Comparison of ENCODE assay signal across 15 mouse cellular contexts in the genomic region with DNA sequence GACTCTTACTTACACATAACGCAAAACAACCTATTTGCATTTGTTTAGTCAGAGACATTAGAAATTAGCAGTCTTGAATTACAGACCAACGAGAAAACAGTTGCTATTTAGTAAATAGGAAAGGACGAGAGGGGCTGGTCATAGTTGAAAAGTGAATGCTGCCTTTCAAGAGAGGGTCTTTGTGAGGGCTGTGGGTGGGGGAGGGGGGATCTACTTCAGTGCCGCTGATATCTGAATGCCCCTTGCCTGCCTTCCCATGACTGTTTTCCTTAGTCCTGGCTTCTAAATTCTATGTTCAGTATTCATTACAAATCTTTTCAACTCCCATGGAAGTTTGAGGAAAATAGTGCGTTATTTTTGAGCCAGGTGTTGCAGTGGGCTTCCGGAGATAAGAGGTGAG. TPM values are rescaled to one million over a fixed set of nuclear protein-coding genes. Genes with fewer than 3 reads are reported as not detected.
DNase-seq lines count a peak whose midpoint lies in the region; ATAC-seq lines count a peak whose summit lies in the region.
"Had no signal": no experiment of that assay in that cellular context is flagged by ENCODE, and none has a peak within 500 bp of the region (broad histone marks: within the 10 kb centered on the region; RNA-seq: fewer than 3 reads in every experiment).

No protein-coding gene starts in this region.

- DNase-seq in heart, postnatal 4 days: no peak
- DNase-seq in forebrain, embryonic 11.5 days (ENCODE audit: low spot score): peak; percentile 52
- DNase-seq in hindbrain, embryonic 11.5 days (ENCODE audit: low spot score): peak; percentile 41
- DNase-seq in layer of hippocampus, postnatal 36 days: no peak
- no peak for DNase-seq in retina, embryonic 14.5 days (ENCODE audit: low spot score)
- DNase-seq in cerebellum, adult 8-10 months: no peak
- DNase-seq: adrenal gland, adult 8-10 months; liver; lung, postnatal 14 days had no signal

- 40% methylated on average over 6 of the region's 6 CpGs for WGBS in heart, embryonic 13.5 days
- WGBS in forebrain, embryonic 11.5 days: 28% methylated on average over 6 of the region's 6 CpGs
- 42% methylated on average over 6 of the region's 6 CpGs for WGBS in hindbrain, embryonic 11.5 days
- WGBS in midbrain, embryonic 15.5 days: 32% methylated on average over 6 of the region's 6 CpGs

- H3K4me3 ChIP-seq in heart, embryonic 13.5 days: peak overlapping the region; percentile 8; the same call in 1 of the 2 replicates
- H3K4me3 ChIP-seq in forebrain, embryonic 11.5 days (ENCODE audit: low read depth, low read length): no peak overlapping the region
- no peak overlapping the region for H3K4me3 ChIP-seq in hindbrain, embryonic 11.5 days (ENCODE audit: low read depth, low read length)
- H3K4me3 ChIP-seq in midbrain, embryonic 15.5 days: no peak overlapping the region
- H3K4me3 ChIP-seq: embryonic facial prominence, embryonic 12.5 days; myocyte had no signal

- peaks cover 73% of the 10 kb centered on the region for H3K4me1 ChIP-seq in heart, embryonic 13.5 days
- H3K4me1 ChIP-seq in forebrain, embryonic 11.5 days (replicated peaks; ENCODE audit: control insufficient read depth, insufficient read depth, low read length): peaks cover 10% of the 10 kb centered on the region; the same call in 1 of the 2 replicates
- H3K4me1 ChIP-seq in hindbrain, embryonic 11.5 days (replicated peaks; ENCODE audit: control insufficient read depth, insufficient read depth, low read length): no peaks in the 10 kb centered on the region
- peaks cover 21% of the 10 kb centered on the region for H3K4me1 ChIP-seq in midbrain, embryonic 15.5 days

- H3K9ac ChIP-seq in heart, embryonic 13.5 days: peak overlapping the region; percentile 67
- H3K9ac ChIP-seq in forebrain, embryonic 11.5 days (ENCODE audit: low read length): no peak overlapping the region; the same call in 1 of the 2 replicates
- H3K9ac ChIP-seq in hindbrain, embryonic 11.5 days (ENCODE audit: low read depth, low read length): peak overlapping the region; percentile 19; the same call in 1 of the 2 replicates
- no peak overlapping the region for H3K9ac ChIP-seq in midbrain, embryonic 15.5 days
- H3K9ac ChIP-seq: embryonic facial prominence, embryonic 12.5 days had no signal

- H3K27ac ChIP-seq in heart, embryonic 13.5 days (replicated peaks): peak overlapping the region; percentile 60
- H3K27ac ChIP-seq in forebrain, embryonic 11.5 days (ENCODE audit: low read depth, low read length): 0 out of 2 replicates have a peak overlapping the region, but pooled peaks have one; percentile 25
- no peak overlapping the region for H3K27ac ChIP-seq in hindbrain, embryonic 11.5 days (ENCODE audit: low read depth, low read length)
- no peak overlapping the region for H3K27ac ChIP-seq in midbrain, embryonic 15.5 days
- H3K27ac ChIP-seq: embryonic facial prominence, embryonic 12.5 days had no signal

- H3K27me3 ChIP-seq in heart, embryonic 13.5 days (replicated peaks): no peaks in the 10 kb centered on the region
- no peaks in the 10 kb centered on the region for H3K27me3 ChIP-seq in forebrain, embryonic 11.5 days (ENCODE audit: control insufficient read depth, insufficient read depth, low read length)
- no peaks in the 10 kb centered on the region for H3K27me3 ChIP-seq in hindbrain, embryonic 11.5 days (ENCODE audit: control insufficient read depth, insufficient read depth, low read length)
- H3K27me3 ChIP-seq in midbrain, embryonic 15.5 days (replicated peaks): no peaks in the 10 kb centered on the region
- H3K27me3 ChIP-seq: embryonic facial prominence, embryonic 12.5 days had no signal

- no peak for ATAC-seq in heart, embryonic 13.5 days (ENCODE audit: extremely low read depth, insufficient number of reproducible peaks, low FRiP score, low TSS enrichment)
- peak; percentile 43; the same call in 1 of the 2 replicates for ATAC-seq in forebrain, embryonic 11.5 days (replicated peaks; ENCODE audit: low FRiP score)
- 0 out of 2 replicates have a peak, but pooled peaks have one; percentile 43 for ATAC-seq in hindbrain, embryonic 11.5 days (ENCODE audit: low FRiP score)
- ATAC-seq in midbrain, embryonic 15.5 days (replicated peaks): no peak
- ATAC-seq: CD4-positive, CD25-positive, alpha-beta regulatory T cell, adult 4 months; intestine, postnatal 0 days had no signal

- H3K36me3 ChIP-seq in heart, embryonic 13.5 days: 0 out of 2 replicates have a peak, but pooled peaks cover 2% of the 10 kb centered on the region
- H3K36me3 ChIP-seq in forebrain, embryonic 11.5 days (ENCODE audit: control insufficient read depth, insufficient read depth, low read length): no peaks in the 10 kb centered on the region
- no peaks in the 10 kb centered on the region for H3K36me3 ChIP-seq in hindbrain, embryonic 11.5 days (ENCODE audit: control insufficient read depth, insufficient read depth, low read length)
- no peaks in the 10 kb centered on the region for H3K36me3 ChIP-seq in midbrain, embryonic 15.5 days (replicated peaks)
- H3K36me3 ChIP-seq: embryonic facial prominence, embryonic 12.5 days had no signal

- H3K4me2 ChIP-seq in heart, embryonic 13.5 days: peak overlapping the region; percentile 52
- H3K4me2 ChIP-seq in forebrain, embryonic 11.5 days (ENCODE audit: low read depth, low read length, severe bottlenecking): peak overlapping the region; percentile 40; the same call in 1 of the 2 replicates
- no peak overlapping the region for H3K4me2 ChIP-seq in hindbrain, embryonic 11.5 days (replicated peaks; ENCODE audit: low read depth, low read length)
- H3K4me2 ChIP-seq in midbrain, embryonic 15.5 days: peak overlapping the region; percentile 38
- H3K4me2 ChIP-seq: embryonic facial prominence, embryonic 12.5 days had no signal

- no peaks in the 10 kb centered on the region for H3K9me3 ChIP-seq in heart, embryonic 13.5 days
- H3K9me3 ChIP-seq in forebrain, embryonic 11.5 days (ENCODE audit: control insufficient read depth, low read length): no peaks in the 10 kb centered on the region
- no peaks in the 10 kb centered on the region for H3K9me3 ChIP-seq in hindbrain, embryonic 11.5 days (ENCODE audit: control insufficient read depth, low read length)
- H3K9me3 ChIP-seq in midbrain, embryonic 15.5 days: no peaks in the 10 kb centered on the region
- H3K9me3 ChIP-seq: embryonic facial prominence, embryonic 12.5 days had no signal

RNA-seq across cellular contexts. Expression of a gene that starts 12.7 kb away (rescaled TPM):
- polyA plus RNA-seq in heart, embryonic 13.5 days (2015; fragmentation: Nextera tagmentation; extraction: Ambion mirVana): 28.3 and 31.3 TPM in 2 replicates
- 10 to 100 TPM; 43.7 to 47.3 TPM for total RNA-seq in heart, postnatal 4 days (2021)
- polyA plus RNA-seq in forebrain, embryonic 11.5 days (2014; fragmentation: Nextera tagmentation; extraction: Ambion mirVana): 57.1 and 63.4 TPM in 2 replicates
- 64.7 and 70.1 TPM in 2 replicates for polyA plus RNA-seq in hindbrain, embryonic 11.5 days (2014; fragmentation: Nextera tagmentation; extraction: Ambion mirVana)
- 169 and 181 TPM in 2 replicates for polyA plus RNA-seq in midbrain, embryonic 15.5 days (2015; fragmentation: Nextera tagmentation; extraction: Ambion mirVana)
- total RNA-seq in layer of hippocampus, postnatal 36 days (2021): 10 to 100 TPM; 15.8 to 16.8 TPM

Comparison
In these comparisons a context has a peak if more than half of its experiments do, and no peak if none do; other contexts are left out.
1. ATAC-seq: peak in forebrain, embryonic 11.5 days (single experiment) and hindbrain, embryonic 11.5 days (single experiment); none in heart, embryonic 13.5 days (single experiment) and midbrain, embryonic 15.5 days (single experiment).
2. H3K27ac ChIP-seq: peak in heart, embryonic 13.5 days (single experiment) and forebrain, embryonic 11.5 days (single experiment); none in hindbrain, embryonic 11.5 days (single experiment) and midbrain, embryonic 15.5 days (single experiment).
3. H3K9ac ChIP-seq: peak in heart, embryonic 13.5 days (single experiment) and hindbrain, embryonic 11.5 days (single experiment); none in forebrain, embryonic 11.5 days (single experiment) and midbrain, embryonic 15.5 days (single experiment).
4. DNase-seq: peak in forebrain, embryonic 11.5 days (single experiment) and hindbrain, embryonic 11.5 days (single experiment); none in heart, postnatal 4 days (single experiment), layer of hippocampus, postnatal 36 days (0 of 2), retina, embryonic 14.5 days (single experiment) and cerebellum, adult 8-10 months (single experiment).